Mouse (Mus musculus) ZHBTc4 (cell line): ENCODE results near the gene Zdhhc17.

ENCODE experiments used
- DNase-seq: peaks from one replicate; pipeline ENCODE4 v3.0.0-alpha.2; 2011; ENCODE audit warnings: low read depth, low spot score

Gene Zdhhc17

DNA sequence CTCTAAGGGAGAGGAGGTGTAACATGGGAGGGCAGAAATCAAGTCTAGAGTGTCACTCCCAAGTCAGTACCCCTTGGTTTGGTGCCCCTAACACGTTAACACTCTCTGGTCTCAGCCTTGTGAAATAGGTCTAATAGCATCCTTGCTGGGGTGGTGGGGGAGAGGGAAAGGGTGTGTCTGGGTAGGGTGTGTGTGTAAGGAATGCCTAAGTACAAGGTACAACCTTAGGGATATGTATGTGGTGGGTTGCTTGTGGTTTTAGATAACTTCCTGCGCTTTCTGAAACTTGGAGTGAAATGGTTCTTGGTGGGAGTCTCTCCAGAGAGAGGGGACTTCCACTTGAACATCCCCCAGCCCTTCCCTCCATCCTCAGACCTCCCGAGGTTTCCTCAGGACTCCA lies 88.0 kb downstream of the Zdhhc17 start:
- DNase-seq = no peak

DNA sequence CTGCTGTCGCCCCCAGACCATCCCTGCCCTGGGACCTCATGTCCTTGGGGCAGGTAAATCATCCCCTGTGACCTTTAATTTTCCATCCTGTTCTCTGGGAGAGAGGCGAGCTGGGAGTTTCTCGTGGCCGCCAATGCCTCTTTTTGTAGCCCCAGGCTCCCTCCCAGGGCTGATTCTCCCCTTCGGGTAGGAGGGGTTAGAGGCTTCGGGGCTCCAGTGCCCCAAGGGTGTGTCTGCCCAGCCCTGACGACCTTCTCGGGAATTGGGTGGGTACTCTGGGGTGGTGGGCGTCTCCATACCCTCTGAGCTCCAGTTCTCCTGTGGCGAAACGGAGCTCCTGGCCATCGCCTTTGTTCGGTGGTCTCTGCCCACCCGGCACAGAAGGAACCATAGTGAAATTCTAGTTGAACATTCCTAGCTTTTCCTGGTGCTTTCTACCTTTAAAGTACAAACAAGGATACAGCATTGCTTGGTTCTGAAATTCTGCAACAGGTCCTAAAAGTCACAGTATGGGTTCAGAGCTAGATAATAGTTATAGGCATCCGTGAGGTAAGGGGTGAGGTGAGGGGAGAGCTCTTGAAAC lies 89.5 kb downstream of the Zdhhc17 start:
- no peak for DNase-seq

DNA sequence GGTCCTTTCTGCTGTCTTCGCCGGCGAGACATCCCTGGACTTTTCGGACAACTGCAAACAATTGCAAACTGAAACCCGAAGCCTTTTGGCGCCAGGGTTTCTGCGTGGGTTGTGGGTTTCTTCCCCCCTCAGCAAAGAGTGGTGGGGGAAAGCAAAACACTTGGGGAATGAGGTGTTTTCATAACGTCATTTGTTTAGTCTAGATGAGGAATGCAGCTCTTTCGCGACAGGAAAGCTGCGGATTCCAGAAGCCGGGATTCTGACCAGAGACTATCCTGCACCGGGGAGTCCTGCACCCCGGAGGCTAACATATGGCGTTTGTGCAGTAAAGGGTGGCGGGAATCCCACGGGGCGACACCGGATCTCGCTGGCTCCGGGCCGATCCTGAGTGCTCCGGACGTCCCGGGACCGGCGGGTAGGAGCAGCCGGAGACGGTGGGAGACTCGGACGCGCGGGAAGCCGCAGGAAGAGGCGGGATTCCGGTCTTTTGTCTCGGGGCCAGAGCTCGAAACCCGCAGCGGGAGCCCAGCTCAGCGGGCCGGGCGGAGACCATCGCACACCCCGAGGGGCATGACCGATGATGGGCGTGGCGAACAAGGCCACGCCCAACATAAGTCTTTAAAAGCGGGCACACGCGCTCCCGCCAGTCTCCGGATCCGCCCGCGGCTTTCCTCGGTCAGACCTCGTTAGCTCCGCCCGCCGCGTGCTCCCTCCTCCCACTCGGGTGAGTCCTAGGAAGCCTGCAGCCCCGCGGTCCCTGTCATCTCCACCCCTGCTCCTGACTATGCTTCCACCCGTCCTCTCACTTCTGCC lies 90.2 kb downstream of the Zdhhc17 start, which contains the start of gene Csrp2:
Csrp2 (plus strand) TSS at position 259 of the 813 bp plus-strand sequence.
- peak; percentile 98 for DNase-seq

DNA sequence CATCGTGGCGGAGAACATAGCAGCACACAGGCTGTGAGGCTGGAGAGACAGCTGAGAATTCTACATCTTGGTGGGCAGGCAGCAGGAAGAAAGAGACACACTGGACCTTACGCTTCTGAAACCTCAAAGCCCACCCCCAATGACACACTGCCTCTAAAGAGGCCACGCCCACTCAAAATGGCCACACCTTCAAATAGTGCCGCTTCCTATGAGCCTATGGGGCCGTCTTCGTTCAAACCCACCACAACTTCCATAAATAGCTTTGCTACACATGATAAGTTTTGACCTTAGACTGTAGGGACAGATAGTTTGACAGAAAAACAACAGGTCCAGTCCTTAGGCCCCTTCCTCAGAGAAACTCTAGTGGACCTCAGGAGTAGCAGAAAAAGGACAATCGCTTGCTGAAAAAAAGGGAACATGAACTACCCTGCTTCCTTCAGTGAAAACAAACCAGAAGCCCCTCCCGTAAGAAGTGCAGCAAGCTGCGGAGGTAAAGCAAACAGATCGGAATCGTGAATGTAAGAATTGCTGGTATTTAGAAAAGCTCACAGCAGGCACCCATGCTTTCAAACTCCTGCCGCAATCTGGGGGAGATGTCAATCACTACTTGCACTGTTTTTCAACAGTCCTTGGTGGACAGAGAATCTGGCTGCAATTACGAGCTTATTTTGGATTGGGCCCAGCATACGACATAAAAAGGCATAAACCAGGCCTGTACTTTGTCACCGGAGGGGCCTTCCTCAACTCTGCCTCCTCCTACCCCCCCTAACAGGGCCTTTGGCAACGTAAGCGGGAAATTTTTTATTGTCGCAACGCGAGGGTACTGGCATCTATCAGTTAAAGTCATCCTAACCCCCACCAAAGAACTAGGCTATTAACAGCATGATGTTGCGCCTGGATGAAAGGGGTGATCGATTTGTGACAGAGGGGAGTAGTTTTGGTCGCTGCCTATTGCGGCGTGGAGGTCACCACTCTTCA lies 91.2 kb downstream of the Zdhhc17 start:
- peak; percentile 68 for DNase-seq

DNA sequence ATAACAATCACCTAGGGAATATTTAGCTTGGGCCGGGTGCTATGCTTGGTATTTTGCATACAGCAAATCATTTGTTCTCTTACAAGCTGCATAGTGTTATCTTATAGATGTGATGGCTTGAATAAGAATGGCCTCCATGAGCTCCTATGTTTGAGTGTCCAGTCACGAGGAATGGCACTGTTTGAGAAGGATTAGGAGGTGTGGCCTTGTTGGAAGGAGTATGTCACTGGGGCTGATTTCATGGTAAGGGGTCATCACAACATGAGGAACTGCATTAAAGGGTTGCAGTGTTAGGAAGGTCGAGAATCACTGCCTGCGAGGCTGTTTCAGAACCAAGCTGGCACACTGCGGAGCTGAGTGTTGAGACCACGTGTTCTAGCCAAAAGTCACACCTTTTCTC lies 92.4 kb downstream of the Zdhhc17 start:
- no peak for DNase-seq

DNA sequence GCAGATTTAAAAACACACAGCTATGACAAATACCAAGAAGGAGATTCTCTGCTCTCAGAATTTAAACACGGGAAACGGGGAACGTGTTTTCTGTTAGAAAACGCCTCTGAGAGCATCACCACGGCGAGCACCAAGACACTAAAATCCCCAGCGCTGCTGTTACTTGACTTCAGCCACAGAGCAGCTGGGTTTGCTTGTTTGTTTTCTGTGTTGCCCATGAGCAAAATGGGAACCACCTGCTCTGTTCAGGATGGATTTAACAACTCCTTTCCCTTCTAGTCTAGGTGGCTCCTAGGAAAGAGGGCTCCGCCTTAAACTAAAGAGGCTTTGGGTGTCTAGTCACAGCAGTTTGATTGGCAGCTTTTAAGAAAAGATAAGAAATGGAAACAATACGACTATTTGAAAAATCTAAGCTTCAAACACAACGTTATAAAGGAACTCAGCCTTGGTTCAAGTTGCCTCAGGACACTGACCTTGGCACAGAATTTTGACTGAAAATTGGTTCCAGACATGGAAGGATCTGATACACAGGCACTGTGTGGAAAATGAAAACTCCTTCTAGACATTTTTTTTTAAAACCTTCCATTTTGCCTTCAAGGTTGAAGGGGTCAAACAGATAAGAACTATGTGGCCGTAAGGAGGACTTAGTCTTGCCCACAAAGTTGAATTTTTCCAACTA lies 93.1 kb downstream of the Zdhhc17 start:
- DNase-seq = no peak

DNA sequence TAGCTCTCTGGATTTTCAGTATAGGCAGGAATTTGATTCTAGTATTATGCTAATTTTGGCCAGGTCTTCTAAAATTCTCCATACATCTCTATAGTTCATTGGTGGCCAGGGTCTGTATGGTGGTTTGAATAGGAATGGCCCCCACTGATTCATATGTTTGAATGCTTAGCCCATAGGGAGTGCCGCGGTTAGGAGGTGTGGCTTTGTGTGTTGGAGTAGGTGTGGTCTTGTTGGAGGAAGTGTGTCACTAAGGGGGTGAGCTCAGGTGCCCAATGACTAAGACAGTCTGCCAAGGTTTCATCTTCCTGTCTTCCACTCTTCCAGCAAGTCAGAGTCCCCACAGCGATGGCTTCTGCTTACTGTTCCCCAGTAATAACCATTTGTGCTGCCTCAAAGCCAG lies 106.1 kb downstream of the Zdhhc17 start:
- DNase-seq = no peak

DNA sequence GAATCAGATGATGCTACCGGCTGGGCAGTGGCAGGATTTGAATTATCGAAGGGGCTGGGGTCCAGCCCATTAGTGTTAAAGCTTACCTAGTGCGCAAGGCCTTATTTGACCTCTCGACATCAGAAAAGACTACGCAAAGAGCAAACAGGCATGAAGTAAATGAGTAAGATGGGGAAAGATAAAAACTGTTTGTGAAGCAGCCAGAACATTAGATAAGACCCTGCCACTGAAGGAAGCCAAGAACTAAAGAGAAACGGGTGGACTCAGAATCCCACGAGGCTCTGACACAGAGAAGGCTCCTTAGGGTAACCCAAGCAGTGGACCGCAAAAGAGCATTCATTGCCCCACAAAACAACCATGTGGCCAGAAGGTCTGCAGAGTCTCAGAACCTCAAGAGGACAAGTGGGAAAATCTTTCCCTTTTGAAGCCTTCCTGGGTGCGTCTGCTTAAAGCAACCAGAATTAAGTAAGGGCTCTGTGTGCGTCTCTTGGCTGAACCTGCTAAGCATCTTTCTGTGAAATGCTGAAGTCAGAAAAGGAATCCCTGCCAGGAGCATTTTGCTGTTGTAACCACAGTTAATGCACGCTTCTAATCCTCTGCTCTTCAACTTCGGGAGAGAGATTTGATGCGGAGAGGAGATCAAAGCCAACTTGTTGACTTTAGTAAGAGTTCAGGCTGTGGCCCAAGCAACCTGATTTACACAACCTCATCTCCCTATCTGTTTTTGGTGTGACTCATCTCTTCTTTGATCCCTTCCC lies 110.0 kb downstream of the Zdhhc17 start:
- no peak for DNase-seq
